Mouse (Mus musculus) retina, adult 2 months (tissue): ENCODE data around the gene Jund.

Experiments
- DNase-seq: peaks from one replicate; pipeline ENCODE4 v3.0.0-alpha.2; 2012; ENCODE audit warnings: low read depth, low spot score

The Jund gene

GRCm38 (mm10) chr8:70674716-70675115, 24.0 kb upstream of the Jund start:
- DNase-seq, result no peak

- no peak for DNase-seq
Measured at GRCm38 (mm10) chr8:70675336-70675735, 23.4 kb upstream of the Jund start.

- no peak for DNase-seq
Measured at GRCm38 (mm10) chr8:70677451-70678080, 21.2 kb upstream of the Jund start.

GRCm38 (mm10) chr8:70678679-70679078, 20.1 kb upstream of the Jund start:
- no peak for DNase-seq

GRCm38 (mm10) chr8:70679404-70679803, 19.3 kb upstream of the Jund start:
- DNase-seq, result no peak

- no peak for DNase-seq
Measured at GRCm38 (mm10) chr8:70680039-70680438, 18.7 kb upstream of the Jund start.

GRCm38 (mm10) chr8:70681410-70681809, 17.3 kb upstream of the Jund start:
- no peak for DNase-seq

GRCm38 (mm10) chr8:70682193-70682592, 16.6 kb upstream of the Jund start:
- DNase-seq, result no peak

- DNase-seq, result no peak
Measured at GRCm38 (mm10) chr8:70682692-70683091, 16.1 kb upstream of the Jund start.

- DNase-seq, result no peak
Measured at GRCm38 (mm10) chr8:70684291-70684690, 14.5 kb upstream of the Jund start.

GRCm38 (mm10) chr8:70687576-70687975, 11.2 kb upstream of the Jund start:
- no peak for DNase-seq

GRCm38 (mm10) chr8:70688136-70688535, 10.6 kb upstream of the Jund start:
- no peak for DNase-seq

- no peak for DNase-seq
Measured at GRCm38 (mm10) chr8:70689892-70690390, 8.8 kb upstream of the Jund start.

- DNase-seq, result no peak
Measured at GRCm38 (mm10) chr8:70691230-70691629, 7.5 kb upstream of the Jund start.

- DNase-seq, result no peak
Measured at GRCm38 (mm10) chr8:70691727-70692231, 7.0 kb upstream of the Jund start.

- DNase-seq, result no peak
Measured at GRCm38 (mm10) chr8:70693636-70694035, 5.1 kb upstream of the Jund start.

GRCm38 (mm10) chr8:70695318-70696018, 3.3 kb upstream of the Jund start:
- no peak for DNase-seq

- DNase-seq, result peak; percentile 65
Measured at GRCm38 (mm10) chr8:70696019-70696885, 2.5 kb upstream of the Jund start.

- no peak for DNase-seq
Measured at GRCm38 (mm10) chr8:70696946-70697345, 1.8 kb upstream of the Jund start.

GRCm38 (mm10) chr8:70697366-70698250, 1.1 kb upstream of the Jund start:
- DNase-seq, result no peak
